Mouse (Mus musculus) lung, postnatal 0 days (tissue): Measurements from ENCODE around the gene Dixdc1. TPM values are rescaled to one million over a fixed set of nuclear protein-coding genes. Genes with fewer than 3 reads are reported as not detected.

Source experiments
- ATAC-seq: fragments of 200-750 bp; cut with Nextera tagmentation; 2 replicates; pipeline ENCODE4 v1.8.0; 2017; ENCODE audit warnings: moderate library complexity
- DNase-seq: peaks from one replicate; pipeline ENCODE4 v3.0.0-alpha.2; 2016; ENCODE audit warnings: low spot score
- H3K27ac ChIP-seq: fragments of 300-500 bp; sonication (generic); 2 replicates; pipeline ENCODE4 v1.5.1; 2014; ENCODE audit warnings: antibody characterized with exemption, mild to moderate bottlenecking, low read length, mixed read lengths
- H3K27me3 ChIP-seq: fragments of 300-500 bp; sonication (generic); replicated peaks from 2 replicates; pipeline ENCODE4 v1.6.1; 2014; ENCODE audit warnings: low read length, mixed read lengths; ENCODE audit not compliant: insufficient read depth
- H3K36me3 ChIP-seq: fragments of 300-500 bp; sonication (generic); 2 replicates; pipeline ENCODE4 v1.6.1; 2014; ENCODE audit warnings: low read length, mixed read lengths; ENCODE audit not compliant: insufficient read depth
- H3K4me1 ChIP-seq: fragments of 300-500 bp; sonication (generic); 2 replicates; pipeline ENCODE4 v1.6.1; 2014; ENCODE audit warnings: antibody characterized with exemption, low read depth, low read length, mixed read lengths; ENCODE audit not compliant: insufficient read depth
- H3K4me2 ChIP-seq: fragments of 300-500 bp; sonication (generic); replicated peaks from 2 replicates; pipeline ENCODE4 v1.6.1; 2014; ENCODE audit warnings: low read depth, mild to moderate bottlenecking, low read length, moderate library complexity, mixed read lengths
- H3K4me3 ChIP-seq: fragments of 300-500 bp; sonication (generic); 2 replicates; pipeline ENCODE4 v1.5.1; 2014; ENCODE audit warnings: low read depth, low read length
- H3K9ac ChIP-seq: fragments of 300-500 bp; sonication (generic); replicated peaks from 2 replicates; pipeline ENCODE4 v1.6.1; 2014; ENCODE audit warnings: low read depth, mild to moderate bottlenecking
- H3K9me3 ChIP-seq: fragments of 300-500 bp; sonication (generic); 2 replicates; pipeline ENCODE4 v1.6.1; 2016; ENCODE audit warnings: low read length, mixed read lengths
- CTCF ChIP-seq: IDR thresholded peaks from 2 replicates; pipeline ENCODE4 v1.5.1; 2016; ENCODE audit warnings: antibody characterized with exemption, mild to moderate bottlenecking
- EP300 ChIP-seq: IDR thresholded peaks from 2 replicates; pipeline ENCODE4 v1.6.1; 2016; ENCODE audit warnings: antibody characterized with exemption, mild to moderate bottlenecking, control low read depth
- WGBS: fragments of 180-500 bp; shearing (Covaris S2); extraction: QIAGEN DNeasy Blood & Tissue Kit; methylation state at CpG from one replicate; pipeline ENCODE4 v1.1.7; 2014; 5-methylcytosine and 5-hydroxymethylcytosine counted together
- polyA plus RNA-seq: library from polyadenylated mRNA; unstranded; fragments of >200 nt; fragmentation: Nextera tagmentation; extraction: Ambion mirVana; gene quantifications from 2 replicates; pipeline ENCODE4 v1.2.1, GENCODE M21; 2015

Dixdc1 gene
- polyA plus RNA-seq, 1 experiment from 2014 or later: 5.4 TPM

DNA sequence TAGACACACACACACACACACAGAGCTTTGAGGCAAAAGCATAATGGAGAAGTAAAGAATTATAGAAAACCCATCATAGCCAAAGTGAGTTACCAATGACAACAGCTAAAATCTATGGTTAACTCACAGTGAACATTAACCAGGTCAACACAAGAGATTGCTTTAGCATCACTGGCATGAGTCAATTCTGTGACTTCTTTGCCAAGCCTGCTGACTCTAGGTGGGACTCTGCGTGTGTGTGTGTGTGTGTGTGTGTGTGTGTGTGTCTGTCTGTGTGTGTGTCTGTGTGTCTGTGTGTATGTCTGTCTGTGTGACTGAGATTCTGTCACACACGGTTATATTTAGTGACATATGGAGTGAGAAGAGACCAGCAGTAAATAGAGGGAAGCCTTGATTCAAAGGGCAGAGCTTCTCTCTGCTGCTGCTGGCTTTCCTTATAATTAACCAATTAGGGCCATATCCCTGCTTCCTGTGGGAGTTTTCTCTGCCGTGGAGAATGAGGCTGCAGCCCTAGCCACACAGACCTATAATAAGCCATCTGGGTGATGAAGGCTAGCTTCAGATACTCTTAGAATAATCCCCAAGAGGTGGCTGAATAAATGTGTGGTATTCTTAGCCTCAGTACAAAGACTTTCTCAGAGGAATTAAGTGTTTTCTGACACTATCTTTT, 14.5 kb downstream of the Dixdc1 start:
- no peak overlapping the region for H3K4me3 ChIP-seq
- H3K36me3 ChIP-seq: no peaks in the 10 kb centered on the region
- ATAC-seq: no peak
- H3K9ac ChIP-seq: no peak overlapping the region
- DNase-seq: no peak
- TF ChIP-seq CTCF: no peak
- TF ChIP-seq EP300: no peak
- no peaks in the 10 kb centered on the region for H3K27me3 ChIP-seq
- H3K4me1 ChIP-seq: peaks cover 10% of the 10 kb centered on the region
- no peak overlapping the region for H3K4me2 ChIP-seq
- H3K9me3 ChIP-seq: no peaks in the 10 kb centered on the region
- H3K27ac ChIP-seq: no peak overlapping the region
- 41% methylated on average over 3 of the region's 3 CpGs for WGBS

DNA sequence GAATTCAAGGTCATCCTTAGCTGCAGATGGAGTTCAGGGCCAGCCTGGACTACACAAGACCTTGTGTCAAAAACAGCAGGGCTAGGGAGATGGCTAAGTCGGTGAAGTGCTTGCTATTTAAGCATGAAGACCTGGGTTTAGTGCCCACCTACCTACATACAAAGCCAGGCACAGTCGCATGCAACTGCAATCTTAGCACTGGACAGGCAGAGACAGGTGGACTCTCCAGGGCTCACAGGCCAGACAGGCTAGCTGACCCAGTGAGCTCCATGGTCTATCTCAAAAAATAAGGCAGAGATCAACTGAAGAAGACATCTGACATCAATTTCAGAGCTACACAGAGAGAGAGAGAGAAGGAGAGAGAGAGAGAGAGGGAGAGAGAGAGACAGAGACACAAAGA, 15.2 kb downstream of the Dixdc1 start:
- Histone ChIP-seq H3K4me1 (peaks cover 10% of the 10 kb centered on the region), H3K4me2 (no peak overlapping the region), H3K9me3 (no peaks in the 10 kb centered on the region), H3K9ac (no peak overlapping the region), H3K27me3 (no peaks in the 10 kb centered on the region), H3K4me3 (no peak overlapping the region), H3K36me3 (no peaks in the 10 kb centered on the region), H3K27ac (no peak overlapping the region)
- DNase-seq: no peak
- WGBS: 77% methylated on average over 2 of the region's 2 CpGs
- no peak for ATAC-seq
- TF ChIP-seq CTCF (no peak), EP300 (no peak)

DNA sequence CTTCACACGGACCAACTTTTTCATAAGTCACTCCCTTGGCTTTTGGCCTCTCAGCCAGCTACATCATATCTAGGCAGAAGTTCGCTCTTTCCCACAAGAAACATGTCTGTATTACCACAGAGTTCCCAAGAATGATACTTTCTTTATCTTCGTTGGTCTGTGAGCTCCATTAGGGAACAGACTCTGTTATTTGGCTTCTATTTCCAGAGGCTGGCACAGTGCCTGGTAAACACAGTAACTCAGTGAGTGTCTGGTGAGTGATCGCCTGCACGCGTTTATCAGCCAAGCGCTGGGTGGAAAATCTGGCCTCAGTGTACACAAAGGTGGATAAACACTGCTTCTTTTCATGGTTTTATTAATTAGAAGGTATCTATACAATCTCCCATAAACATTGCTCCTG, 15.9 kb downstream of the Dixdc1 start:
- no peaks in the 10 kb centered on the region for H3K27me3 ChIP-seq
- H3K27ac ChIP-seq: 0 out of 2 replicates have a peak overlapping the region, but pooled peaks have one; percentile 57
- no peak overlapping the region for H3K4me3 ChIP-seq
- 19% methylated on average over 7 of the region's 7 CpGs for WGBS
- H3K4me1 ChIP-seq: peaks cover 10% of the 10 kb centered on the region
- TF ChIP-seq CTCF: no peak
- TF ChIP-seq EP300: no peak; the same call in 1 of the 2 replicates
- H3K36me3 ChIP-seq: no peaks in the 10 kb centered on the region
- H3K9ac ChIP-seq: no peak overlapping the region
- ATAC-seq (peak; percentile 64), DNase-seq (peak; percentile 89)
- no peaks in the 10 kb centered on the region for H3K9me3 ChIP-seq
- peak overlapping the region; percentile 36 for H3K4me2 ChIP-seq

DNA sequence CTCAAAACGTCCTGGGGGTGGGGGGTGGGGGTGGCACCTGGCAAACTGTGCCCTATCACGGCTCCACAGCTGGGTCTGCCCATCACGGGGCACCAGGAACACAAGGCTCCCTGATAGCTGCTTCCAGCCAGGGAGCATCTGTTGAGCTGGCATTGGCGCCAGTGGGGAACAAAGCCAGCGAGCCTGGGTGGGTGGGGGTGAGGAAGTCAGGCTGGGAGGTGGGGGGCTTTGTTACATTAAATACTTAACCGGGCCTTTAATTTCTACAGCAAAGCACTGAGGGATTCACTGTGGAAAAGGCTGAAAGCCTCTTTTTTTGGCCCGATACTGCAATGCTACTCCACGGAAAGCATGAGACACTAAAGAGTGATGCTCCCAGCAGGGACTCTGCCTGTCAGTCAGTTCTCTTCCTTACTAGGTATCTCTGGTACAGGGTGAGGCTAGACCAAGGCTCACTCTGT, 16.8 kb downstream of the Dixdc1 start:
- Histone ChIP-seq H3K27ac (no peak overlapping the region), H3K4me2 (peak overlapping the region; percentile 36; the same call in 1 of the 2 replicates), H3K27me3 (no peaks in the 10 kb centered on the region), H3K4me1 (peaks cover 9% of the 10 kb centered on the region), H3K9me3 (no peaks in the 10 kb centered on the region), H3K9ac (no peak overlapping the region), H3K4me3 (no peak overlapping the region), H3K36me3 (no peaks in the 10 kb centered on the region)
- DNase-seq (no peak), ATAC-seq (no peak)
- 44% methylated on average over 8 of the region's 8 CpGs for WGBS
- TF ChIP-seq EP300 (no peak), CTCF (no peak)

DNA sequence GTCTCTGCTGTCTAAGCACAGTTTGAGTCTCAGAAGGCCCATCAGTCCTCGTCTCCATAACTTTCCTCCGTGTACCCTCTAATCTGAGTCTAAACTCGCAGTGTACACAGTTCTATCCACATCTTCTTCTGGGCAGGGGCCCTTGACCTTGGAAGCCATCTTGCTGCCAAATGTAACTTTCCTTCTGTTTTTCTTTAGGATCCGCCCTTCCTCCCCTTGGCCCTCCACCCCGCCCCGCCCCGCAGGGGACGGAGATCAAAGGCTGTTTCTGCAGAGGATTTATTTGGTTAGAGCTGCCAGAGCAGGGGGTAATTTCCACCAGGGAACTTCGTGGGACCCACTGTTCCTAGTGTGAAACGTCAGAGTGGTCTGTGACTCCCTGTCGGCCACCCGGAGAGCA, 18.3 kb downstream of the Dixdc1 start:
- Histone ChIP-seq H3K27ac (no peak overlapping the region), H3K9me3 (no peaks in the 10 kb centered on the region), H3K9ac (no peak overlapping the region), H3K36me3 (no peaks in the 10 kb centered on the region), H3K27me3 (no peaks in the 10 kb centered on the region), H3K4me1 (peaks cover 8% of the 10 kb centered on the region), H3K4me2 (no peak overlapping the region), H3K4me3 (no peak overlapping the region)
- ATAC-seq (0 out of 2 replicates have a peak, but pooled peaks have one; percentile 1), DNase-seq (peak; percentile 29)
- TF ChIP-seq EP300 (no peak), CTCF (no peak)
- WGBS: 17% methylated on average over 12 of the region's 12 CpGs

DNA sequence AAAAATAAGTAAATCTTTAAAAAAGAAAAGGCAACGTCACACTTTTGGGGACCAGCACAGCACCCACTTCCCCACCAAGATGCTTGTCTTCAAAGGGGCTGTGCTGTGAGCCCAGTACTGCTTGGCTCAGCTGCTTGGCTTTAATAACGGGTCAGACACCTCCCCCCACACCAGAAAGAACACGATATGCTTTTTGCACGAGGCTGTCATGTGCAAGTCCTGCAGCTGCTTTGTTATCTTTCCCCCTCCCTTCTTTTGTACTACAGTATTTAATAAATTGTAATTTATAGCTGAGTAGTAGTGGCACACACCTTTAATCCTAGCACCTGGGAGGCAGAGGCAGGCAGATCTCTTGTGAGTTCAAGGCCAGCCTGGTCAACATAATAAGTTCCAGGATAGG, 20.4 kb downstream of the Dixdc1 start:
- no peak overlapping the region for H3K4me3 ChIP-seq
- no peaks in the 10 kb centered on the region for H3K27me3 ChIP-seq
- no peaks in the 10 kb centered on the region for H3K9me3 ChIP-seq
- H3K9ac ChIP-seq: no peak overlapping the region
- peaks cover 8% of the 10 kb centered on the region; the same call in 1 of the 2 replicates for H3K4me1 ChIP-seq
- 50% methylated on average over 4 of the region's 4 CpGs for WGBS
- DNase-seq (no peak), ATAC-seq (no peak)
- no peak overlapping the region for H3K27ac ChIP-seq
- H3K4me2 ChIP-seq: no peak overlapping the region
- TF ChIP-seq EP300 (no peak), CTCF (no peak)
- H3K36me3 ChIP-seq: no peaks in the 10 kb centered on the region
